Mouse (Mus musculus) E14TG2a.4 (cell line): ENCODE data around the gene B3gnt2.

ENCODE experiments used
- CTCF ChIP-seq: conservative IDR thresholded peaks from 2 replicates; pipeline ENCODE4 v1.5.1; 2014; ENCODE audit warnings: low read length
- NANOG ChIP-seq: IDR thresholded peaks from 2 replicates; pipeline ENCODE4 v1.6.1; 2014; ENCODE audit warnings: borderline replicate concordance, low read length, mixed read lengths
- POU5F1 ChIP-seq: IDR thresholded peaks from 2 replicates; pipeline ENCODE4 v1.6.1; 2014; ENCODE audit warnings: low read length, borderline replicate concordance

GRCm38 (mm10) chr11:22838361-22838760 is 22.4 kb downstream of the B3gnt2 start:
- no peak for TF ChIP-seq CTCF
- no peak for TF ChIP-seq NANOG
- TF ChIP-seq POU5F1: no peak
